Mouse (Mus musculus): Measurements from ENCODE around the gene Aqp7. TPM values are rescaled to one million over a fixed set of nuclear protein-coding genes. Genes with fewer than 3 reads are reported as not detected.

The Aqp7 gene
- total RNA-seq, 2 experiments from 2014 or later: 14.9 to 21.6 TPM

- DNase-seq (ENCODE audit: low spot score in 2 of 2): no peak
These were observed 32.1 kb downstream of the Aqp7 start for GRCm38 (mm10) chr4:41015798-41016197.

- no peak for DNase-seq (ENCODE audit: low spot score in 2 of 2)
These were observed 34.6 kb downstream of the Aqp7 start for GRCm38 (mm10) chr4:41013351-41013750.

- no peak for DNase-seq (ENCODE audit: low spot score in 2 of 2)
These were observed 46.9 kb downstream of the Aqp7 start for GRCm38 (mm10) chr4:41000842-41001639.

GRCm38 (mm10) chr4:41000271-41000670 is 47.7 kb downstream of the Aqp7 start:
- DNase-seq (ENCODE audit: low spot score in 2 of 2): no peak

GRCm38 (mm10) chr4:40997916-40998315 is 50.0 kb downstream of the Aqp7 start:
- no peak for DNase-seq (ENCODE audit: low spot score in 2 of 2)

GRCm38 (mm10) chr4:40996302-40996701 is 51.6 kb downstream of the Aqp7 start:
- DNase-seq (ENCODE audit: low spot score in 2 of 2): no peak

- no peak for DNase-seq (ENCODE audit: low spot score in 2 of 2)
These were observed 58.3 kb downstream of the Aqp7 start for GRCm38 (mm10) chr4:40989633-40990032.

- no peak for DNase-seq (ENCODE audit: low spot score in 2 of 2)
These were observed 64.3 kb downstream of the Aqp7 start for GRCm38 (mm10) chr4:40983686-40984085.

Small RNA genes within 50 kb of the gene (microRNA-seq; reads per million reads assigned to microRNA genes)
- 1.6 reads per million for gene Mir3094

Other genes starting within 250 kb of the Aqp7 start
- gene B4galt1, start 194.1 kb downstream of the Aqp7 start, total RNA-seq (2021): 10 to 100 TPM; 90.1 to 98.1 TPM
- 10 to 100 TPM; 14.6 to 17.7 TPM for gene Spink4, start 128.1 kb downstream of the Aqp7 start, total RNA-seq (2021)
- gene Bag1, start 99.8 kb downstream of the Aqp7 start, total RNA-seq (2021): 100 to 1,000 TPM; 225 to 228 TPM
- 10 to 100 TPM; 69.0 to 76.8 TPM for gene Chmp5, start 99.7 kb downstream of the Aqp7 start, total RNA-seq (2021)
- gene Nfx1, start 77.2 kb downstream of the Aqp7 start, total RNA-seq (2021): 100 to 1,000 TPM; 107 to 110 TPM
- 10 to 100 TPM in 1 of 2 experiments, under 1 TPM in 1; 0.51 to 14.1 TPM for gene Aqp3, start 50.0 kb upstream of the Aqp7 start, total RNA-seq (2021)
- gene Nol6, start 76.3 kb upstream of the Aqp7 start, total RNA-seq (2021): 10 to 100 TPM; 54.9 to 56.2 TPM
- 100 to 1,000 TPM; 123 to 128 TPM for gene Ube2r2, start 87.6 kb upstream of the Aqp7 start, total RNA-seq (2021)
- 10 to 100 TPM; 53.6 to 67.0 TPM for gene Ubap2, start 227.0 kb upstream of the Aqp7 start, total RNA-seq (2021)

All from adrenal gland, postnatal 4 days (tissue).